Mouse (Mus musculus) mature B cell (primary cell): ENCODE results near the gene Acad9.
"Not testable (repeated sequence)": the region's sequence is repeated elsewhere in the genome, so short reads cannot be mapped to it uniquely, and the experiment has no call there.

Experiments
- in situ Hi-C: fragments of 300-500 bp; cut with MboI; formaldehyde crosslinking; loops from 2 replicates; pipeline ENCODE4 v1.14.3; 2019

Gene Acad9

DNA sequence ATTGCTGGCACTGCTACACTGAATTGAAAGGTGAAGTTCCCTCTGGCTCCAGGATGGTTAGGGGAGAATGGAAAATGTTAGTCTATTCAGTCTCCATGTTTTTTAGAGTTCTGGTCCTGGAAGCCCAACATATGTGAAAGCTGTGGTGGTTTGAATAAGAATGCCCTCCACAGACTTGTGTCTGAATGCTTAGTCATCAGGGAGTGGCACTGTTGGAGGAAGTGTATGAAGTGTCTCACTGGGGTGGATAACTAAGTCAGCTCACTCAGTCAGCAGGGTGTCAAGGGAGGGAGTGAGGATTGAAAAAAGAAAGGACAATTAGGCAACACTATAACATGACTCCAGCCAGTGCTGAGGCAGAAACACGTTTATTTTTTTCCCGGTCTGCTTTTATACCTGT lies 29.6 kb downstream of the Acad9 start:
- in situ Hi-C loops: no loop called here

DNA sequence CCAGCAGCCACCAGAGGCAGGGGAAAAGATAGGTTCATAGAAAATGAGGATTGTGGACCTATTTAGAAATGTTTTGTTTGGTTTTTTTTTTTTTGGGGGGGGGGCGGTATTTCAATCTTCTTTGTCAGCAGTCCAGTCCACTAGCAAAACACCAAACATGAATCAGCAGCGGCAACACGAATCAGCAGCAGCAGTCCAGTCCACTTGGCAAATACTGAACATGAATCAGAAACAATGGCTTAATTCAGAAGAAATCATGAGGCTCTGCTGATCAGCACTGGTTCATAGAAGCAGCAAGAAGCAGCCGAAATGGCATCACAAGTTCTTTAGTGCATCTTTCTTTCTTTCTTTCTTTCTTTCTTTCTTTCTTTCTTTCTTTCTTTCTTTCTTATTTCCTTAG lies 50.3 kb downstream of the Acad9 start:
- in situ Hi-C loops: no loop called here

DNA sequence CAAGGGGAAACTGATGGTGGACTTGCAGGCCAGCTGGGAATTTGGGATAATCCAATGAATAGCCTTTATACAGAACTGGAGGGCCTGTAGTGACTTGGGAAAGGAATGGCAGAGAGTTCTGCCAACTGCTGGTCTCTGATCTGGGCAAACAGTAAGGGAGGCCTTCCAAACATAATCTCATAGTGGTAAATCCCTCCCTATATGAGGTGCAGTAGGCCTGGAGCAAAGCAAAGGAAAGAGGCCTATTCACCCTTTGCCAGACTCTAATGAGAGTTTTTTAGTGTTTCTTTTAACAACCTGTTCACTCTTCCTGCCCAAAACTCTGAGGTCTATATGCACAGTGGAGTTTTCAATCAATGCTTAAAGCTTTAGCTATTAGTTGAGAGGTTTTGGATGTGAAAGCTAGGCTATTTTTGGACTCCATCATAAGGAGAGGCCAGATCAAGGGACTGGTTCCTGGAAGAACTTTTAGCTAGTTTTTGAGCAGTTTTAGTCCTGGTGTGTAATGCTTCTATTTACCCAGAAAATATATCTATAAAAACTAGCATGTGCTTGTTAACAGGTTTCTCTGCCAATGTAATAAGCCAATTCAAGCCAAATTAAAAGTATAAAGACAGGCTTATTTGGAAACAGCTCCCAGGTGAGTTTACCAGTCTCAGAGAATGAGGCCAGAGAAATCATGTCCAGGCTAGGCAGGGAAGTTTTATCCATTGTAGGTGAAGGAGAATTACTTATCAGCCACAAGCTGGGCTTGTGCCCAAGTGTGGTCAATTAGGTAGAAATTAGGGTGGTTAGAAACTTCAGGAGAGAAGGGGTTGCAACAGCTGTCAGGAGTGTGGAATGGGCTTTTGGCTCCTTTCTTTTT lies 54.1 kb downstream of the Acad9 start:
- in situ Hi-C loops: no loop called here

DNA sequence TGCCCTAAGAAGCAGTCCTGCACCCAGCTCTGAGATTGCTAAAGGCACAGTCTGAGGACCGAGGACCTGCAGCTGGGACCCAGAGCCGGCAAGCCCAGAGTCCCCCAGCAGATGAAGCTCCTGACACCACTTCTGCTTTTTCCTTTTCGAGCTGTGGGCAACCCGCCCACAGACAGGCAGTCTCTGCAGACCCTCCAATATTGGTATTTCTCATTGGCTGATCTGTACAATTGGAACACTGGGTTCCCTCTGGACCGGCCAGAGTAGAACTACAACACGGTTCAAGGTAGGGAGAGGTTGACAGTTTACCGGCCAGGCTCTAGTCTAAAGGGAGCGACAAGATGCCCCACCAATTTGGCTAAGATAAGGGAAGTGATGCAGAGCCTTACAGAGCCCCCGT lies 60.4 kb downstream of the Acad9 start:
- in situ Hi-C loops: not testable (repeated sequence)

DNA sequence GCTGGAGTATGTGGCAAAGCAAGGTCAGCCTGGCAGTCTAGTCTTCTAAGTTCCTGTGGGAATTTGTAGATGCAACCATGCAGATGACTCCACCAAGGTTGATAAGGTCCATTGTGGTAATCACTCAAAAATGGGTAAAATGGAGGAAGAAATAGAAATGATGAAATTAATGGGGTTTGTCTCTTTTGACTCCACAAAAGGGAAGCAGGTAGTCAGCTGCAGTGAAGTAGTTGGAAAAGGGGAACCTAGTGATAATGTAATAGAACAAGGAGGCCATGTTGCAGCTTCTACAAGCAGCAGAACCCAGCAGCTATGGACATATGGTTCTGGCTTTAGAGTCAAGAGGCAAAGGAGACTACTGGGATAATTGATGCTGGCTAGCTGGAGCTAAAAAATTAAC lies 70.4 kb downstream of the Acad9 start:
- in situ Hi-C loops: no loop called here

DNA sequence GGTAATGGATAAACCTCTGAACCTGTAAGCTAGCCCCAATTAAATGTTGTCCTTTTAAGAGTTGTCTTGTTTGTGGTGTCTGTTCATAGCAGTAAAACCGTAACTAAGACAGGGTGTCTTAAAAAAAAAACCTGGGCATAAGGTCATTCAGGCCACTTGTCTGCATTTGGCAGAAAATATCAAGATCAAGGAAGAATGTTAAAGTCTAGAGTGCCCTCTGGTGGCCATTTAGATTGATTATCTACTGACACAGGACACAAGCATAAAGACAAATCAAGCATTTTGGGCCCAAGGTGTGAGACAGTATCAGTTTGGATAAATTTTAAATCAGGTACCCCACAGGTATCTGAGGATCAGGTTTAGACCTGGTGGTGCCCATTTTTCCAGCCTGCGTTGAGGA lies 71.8 kb downstream of the Acad9 start:
- in situ Hi-C loops: no loop called here

DNA sequence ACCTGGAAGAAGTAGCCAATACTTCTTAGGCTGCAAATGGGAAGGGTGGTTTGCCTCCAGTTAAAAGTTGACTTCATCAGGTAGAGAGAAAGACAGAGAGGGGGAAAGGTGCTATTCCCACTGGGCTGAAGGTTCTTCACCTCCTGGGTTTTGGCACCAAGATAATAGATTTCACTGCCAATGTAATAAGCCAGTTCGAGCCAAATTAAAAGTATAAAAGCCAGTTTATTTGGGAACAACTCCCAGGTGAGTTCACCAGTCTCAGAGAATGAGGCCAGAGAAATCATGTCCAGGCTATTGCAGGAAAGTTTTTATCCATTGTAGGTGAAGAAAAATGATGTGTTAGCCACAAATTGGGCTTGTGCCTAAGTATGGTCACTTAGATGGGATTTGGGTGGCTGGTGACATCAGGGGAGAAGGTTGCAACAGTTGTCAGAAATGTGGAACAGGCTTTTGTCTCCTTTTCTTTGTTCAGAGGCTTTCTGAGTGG lies 72.4 kb downstream of the Acad9 start:
- in situ Hi-C loops: no loop called here

DNA sequence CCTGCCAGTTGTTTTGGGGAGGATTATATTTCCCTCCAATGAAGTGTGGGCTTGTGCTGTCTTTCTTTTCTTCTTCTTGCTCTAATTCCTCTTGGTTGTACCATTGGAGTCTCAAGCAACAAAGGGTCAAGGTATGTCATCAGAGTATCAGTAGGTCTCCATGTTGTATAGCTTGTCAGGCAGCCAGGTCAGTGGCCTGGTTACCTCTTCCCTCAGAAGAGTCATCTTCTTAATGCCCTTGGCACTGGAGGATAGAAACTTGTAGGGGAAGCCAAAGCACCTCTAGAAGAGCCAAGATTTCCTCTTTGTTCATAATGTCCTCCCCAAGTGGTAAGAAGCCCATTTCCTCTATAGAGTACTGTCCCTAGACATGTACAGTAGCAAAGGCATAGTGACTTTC lies 73.2 kb downstream of the Acad9 start:
- in situ Hi-C loops: no loop called here
